Mouse (Mus musculus) CH12.LX (cell line): Measurements from ENCODE around the gene Sclt1. TPM values are rescaled to one million over a fixed set of nuclear protein-coding genes. Genes with fewer than 3 reads are reported as not detected.

ENCODE experiments used
- DNase-seq: peaks from one replicate; pipeline ENCODE4 v3.0.0-alpha.2; 2013; ENCODE audit errors: extremely low read depth
- H3K27ac ChIP-seq: 2 replicates; pipeline ENCODE4 v1.5.1; 2012; ENCODE audit warnings: low read depth, mild to moderate bottlenecking, control low read depth, moderate library complexity; ENCODE audit not compliant: insufficient read depth
- H3K27me3 ChIP-seq: replicated peaks from 2 replicates; pipeline ENCODE3; 2012; ENCODE audit warnings: inconsistent platforms
- H3K36me3 ChIP-seq, 2 experiments: replicated peaks in 1 of 2; 2 replicates each; pipeline versions ENCODE3 to v1.6.1; 2012; ENCODE audit warnings: inconsistent platforms in 1 of 2, low read length in 1 of 2, mild to moderate bottlenecking in 1 of 2, mixed read lengths in 1 of 2, moderate library complexity in 1 of 2; ENCODE audit not compliant: control insufficient read depth in 1 of 2, insufficient read depth in 1 of 2
- H3K4me1 ChIP-seq, 2 experiments: 2 replicates each; pipeline ENCODE4 v1.6.1; 2012; ENCODE audit warnings: inconsistent platforms in 1 of 2, moderate library complexity in 1 of 2; ENCODE audit not compliant: insufficient read depth in 2 of 2, control insufficient read depth in 1 of 2
- H3K4me2 ChIP-seq: 2 replicates; pipeline ENCODE4 v1.6.1; 2012; ENCODE audit warnings: low read depth, mild to moderate bottlenecking, control low read depth; ENCODE audit not compliant: poor library complexity, insufficient read depth, severe bottlenecking
- H3K4me3 ChIP-seq, 3 experiments: fragments of 150-350 bp in 1 of 3; sonication (generic) in 1 of 3; replicated peaks in 1 of 3; 2 replicates each; pipeline versions ENCODE3 to v1.5.1; 2011 to 2012; ENCODE audit warnings: low read depth in 2 of 3, low read length in 2 of 3, mild to moderate bottlenecking in 2 of 3, moderate library complexity in 2 of 3, control low read depth in 1 of 3, improper control_type of control experiment in 1 of 3, inconsistent platforms in 1 of 3, mixed read lengths in 1 of 3; ENCODE audit not compliant: poor library complexity in 1 of 3
- H3K79me2 ChIP-seq: replicated peaks from 2 replicates; pipeline ENCODE4 v1.6.1; 2012; ENCODE audit warnings: mild to moderate bottlenecking, moderate library complexity; ENCODE audit not compliant: control insufficient read depth, poor library complexity, insufficient read depth, severe bottlenecking; ENCODE audit errors: extremely low read depth
- H3K9ac ChIP-seq: 2 replicates; pipeline ENCODE4 v1.6.1; 2012; ENCODE audit warnings: low read depth, mild to moderate bottlenecking, control low read depth, moderate library complexity; ENCODE audit not compliant: insufficient read depth
- H3K9me3 ChIP-seq: replicated peaks from 2 replicates; pipeline ENCODE3; 2012; ENCODE audit warnings: low read length, inconsistent platforms, mixed read lengths
- CHD2 ChIP-seq: IDR thresholded peaks from 2 replicates; pipeline ENCODE4 v1.6.1; 2011; ENCODE audit warnings: low read length, improper control_type of control experiment
- CTCF ChIP-seq, 2 experiments: IDR thresholded peaks in 1 of 2; conservative IDR thresholded peaks in 1 of 2; 2 replicates each; pipeline ENCODE4 v1.5.1; 2011 to 2012; ENCODE audit warnings: low read depth in 2 of 2, low read length in 2 of 2, improper control_type of control experiment in 1 of 2, inconsistent platforms in 1 of 2, mild to moderate bottlenecking in 1 of 2, moderate library complexity in 1 of 2
- EP300 ChIP-seq: IDR thresholded peaks from 2 replicates; pipeline ENCODE4 v1.6.1; 2011; ENCODE audit warnings: low read length, improper control_type of control experiment
- ETS1 ChIP-seq: conservative IDR thresholded peaks from 2 replicates; pipeline ENCODE4 v1.6.1; 2012; ENCODE audit warnings: low read depth, mild to moderate bottlenecking, inconsistent platforms, low read length, improper control_type of control experiment, moderate library complexity
- HCFC1 ChIP-seq: IDR thresholded peaks from 2 replicates; pipeline ENCODE4 v1.6.1; 2012; ENCODE audit warnings: low read depth, mild to moderate bottlenecking, inconsistent platforms, low read length, improper control_type of control experiment
- KAT2A ChIP-seq: IDR thresholded peaks from 2 replicates; pipeline ENCODE4 v1.6.1; 2012; ENCODE audit warnings: low read length, improper control_type of control experiment, inconsistent platforms; ENCODE audit not compliant: insufficient replicate concordance
- MAFK ChIP-seq: IDR thresholded peaks from 2 replicates; pipeline ENCODE4 v1.6.1; 2011; ENCODE audit warnings: low read length, improper control_type of control experiment; ENCODE audit not compliant: insufficient replicate concordance
- MAX ChIP-seq: IDR thresholded peaks from 2 replicates; pipeline ENCODE4 v1.6.1; 2011; ENCODE audit warnings: low read length, improper control_type of control experiment
- MAZ ChIP-seq: IDR thresholded peaks from 2 replicates; pipeline ENCODE4 v1.6.1; 2012; ENCODE audit warnings: low read depth, mild to moderate bottlenecking, inconsistent platforms, low read length, improper control_type of control experiment, moderate library complexity
- MEF2A ChIP-seq: IDR thresholded peaks from 2 replicates; pipeline ENCODE4 v1.6.1; 2014; ENCODE audit warnings: low read depth, mild to moderate bottlenecking, inconsistent platforms, low read length, improper control_type of control experiment, borderline replicate concordance
- MXI1 ChIP-seq: IDR thresholded peaks from 2 replicates; pipeline ENCODE4 v1.6.1; 2011; ENCODE audit warnings: mild to moderate bottlenecking, low read depth, low read length, improper control_type of control experiment
- NRF1 ChIP-seq: IDR thresholded peaks from 2 replicates; pipeline ENCODE4 v1.6.1; 2014; ENCODE audit warnings: low read depth, mild to moderate bottlenecking, inconsistent platforms, low read length, improper control_type of control experiment, moderate library complexity
- PAX5 ChIP-seq: IDR thresholded peaks from 2 replicates; pipeline ENCODE4 v1.6.1; 2012; ENCODE audit warnings: low read length, inconsistent platforms, mixed read lengths
- POLR2A ChIP-seq: IDR thresholded peaks from 2 replicates; pipeline ENCODE4 v1.6.1; 2011; ENCODE audit warnings: low read depth, mild to moderate bottlenecking, improper control_type of control experiment, low read length
- RAD21 ChIP-seq: IDR thresholded peaks from 2 replicates; pipeline ENCODE4 v1.6.1; 2011; ENCODE audit warnings: low read depth, mild to moderate bottlenecking, low read length, improper control_type of control experiment, moderate library complexity
- RCOR1 ChIP-seq: conservative IDR thresholded peaks from 2 replicates; pipeline ENCODE4 v1.6.1; 2012; ENCODE audit warnings: low read depth, mild to moderate bottlenecking, inconsistent platforms, low read length, improper control_type of control experiment
- SMC3 ChIP-seq: IDR thresholded peaks from 2 replicates; pipeline ENCODE4 v1.6.1; 2011; ENCODE audit warnings: low read depth, low read length, improper control_type of control experiment
- TCF12 ChIP-seq: IDR thresholded peaks from 2 replicates; pipeline ENCODE4 v1.6.1; 2014; ENCODE audit warnings: low read depth, mild to moderate bottlenecking, inconsistent platforms, low read length, improper control_type of control experiment
- UBTF ChIP-seq: IDR thresholded peaks from 2 replicates; pipeline ENCODE4 v1.6.1; 2012; ENCODE audit warnings: low read depth, mild to moderate bottlenecking, inconsistent platforms, low read length, improper control_type of control experiment, moderate library complexity
- USF1 ChIP-seq: IDR thresholded peaks from 2 replicates; pipeline ENCODE4 v1.6.1; 2014; ENCODE audit warnings: low read depth, mild to moderate bottlenecking, inconsistent platforms, low read length, improper control_type of control experiment
- USF2 ChIP-seq: conservative IDR thresholded peaks from 2 replicates; pipeline ENCODE4 v1.6.1; 2011; ENCODE audit warnings: low read depth, low read length, improper control_type of control experiment
- dilution Hi-C: fragments of 300-500 bp; cut with MboI; formaldehyde crosslinking; loops from 2 replicates; pipeline ENCODE4 v1.14.3; 2020; ENCODE audit warnings: low sequenced_read_pairs; ENCODE audit not compliant: extremely low pct_unique_long_range_greater_than_20kb, extremely low pct_ligation_motif_present
- in situ Hi-C: fragments of 300-500 bp; cut with MboI; formaldehyde crosslinking; loops from 3 replicates; pipeline ENCODE4 v1.14.3; 2019; ENCODE audit warnings: low sequenced_read_pairs, low pct_ligation_motif_present, low pct_unique_long_range_greater_than_20kb, mixed read lengths
- polyA plus RNA-seq: library from polyadenylated mRNA; unstranded; fragments of >175 nt; gene quantifications from 2 replicates; pipeline ENCODE4 v1.2.1, GENCODE M21; 2012; ENCODE audit warnings: low read depth; ENCODE audit not compliant: insufficient read length
- total RNA-seq, 2 experiments: library from RNA; depleted of rRNA; stranded (reverse); fragments of 300-350 nt in 1 of 2; fragments of >200 nt in 1 of 2; gene quantifications; 2 replicates each; pipeline ENCODE4 v1.2.3; 2012 to 2014

Gene Sclt1
- total and polyA plus RNA-seq, 3 experiments: 5.3 to 7.4 (median 6.5) TPM

- TF ChIP-seq PAX5 (no peak), CTCF (conservative IDR thresholded peaks at IDR 0.05 in 1 of 2, IDR thresholded peaks at IDR 0.05 in 1 of 2; ENCODE audit: low read depth in 2 of 2, low read length in 2 of 2) (peak in 1 of 2 experiments; percentile 32; a peak in 2 of 4 replicates)
- Histone ChIP-seq H3K4me2 (no peak overlapping the region), H3K36me3 (peaks cover 2 to 11% of the 10 kb centered on the region in 2 experiments), H3K4me1 (no peaks in the 10 kb centered on the region), H3K27ac (no peak overlapping the region), H3K9ac (no peak overlapping the region), H3K27me3 (no peaks in the 10 kb centered on the region), H3K9me3 (no peaks in the 10 kb centered on the region), H3K79me2 (no peaks in the 10 kb centered on the region), H3K4me3 (no peak overlapping the region)
- DNase-seq: no peak
- in situ Hi-C loops (no loop called here), dilution Hi-C loops (no loop called here)
Observed at GRCm38 (mm10) chr3:41655642-41656041, 86.7 kb downstream of the Sclt1 start.

- H3K4me2 ChIP-seq: no peak overlapping the region
- no peak for TF ChIP-seq CHD2
- no peak for TF ChIP-seq MAX
- TF ChIP-seq MEF2A: no peak
- no peak for TF ChIP-seq EP300
- TF ChIP-seq KAT2A: no peak
- TF ChIP-seq UBTF: no peak
- no peak for TF ChIP-seq MXI1
- peaks cover 0 to 8% of the 10 kb centered on the region in 2 experiments for H3K36me3 ChIP-seq
- H3K27ac ChIP-seq: no peak overlapping the region
- H3K9ac ChIP-seq: no peak overlapping the region
- dilution Hi-C loops (no loop called here), in situ Hi-C loops (no loop called here)
- H3K27me3 ChIP-seq: no peaks in the 10 kb centered on the region
- H3K4me1 ChIP-seq: no peaks in the 10 kb centered on the region
- H3K9me3 ChIP-seq: no peaks in the 10 kb centered on the region
- H3K4me3 ChIP-seq: no peak overlapping the region
- no peak for DNase-seq
- no peaks in the 10 kb centered on the region for H3K79me2 ChIP-seq
Observed at GRCm38 (mm10) chr3:41620971-41621370, 121.3 kb downstream of the Sclt1 start.

- TF ChIP-seq RCOR1: no peak
- TF ChIP-seq MAFK: no peak
- no peak for TF ChIP-seq ETS1
- TF ChIP-seq TCF12: no peak
- no peak for TF ChIP-seq USF1
- no peak for TF ChIP-seq RAD21
- no peak for TF ChIP-seq SMC3
- TF ChIP-seq USF2: no peak
- TF ChIP-seq POLR2A: no peak
- TF ChIP-seq NRF1: no peak
- TF ChIP-seq MXI1: no peak
- TF ChIP-seq HCFC1: no peak
- TF ChIP-seq MAZ: no peak
- TF ChIP-seq EP300: no peak
- H3K79me2 ChIP-seq: no peaks in the 10 kb centered on the region
- dilution Hi-C loops (no loop called here), in situ Hi-C loops (no loop called here)
- no peak for DNase-seq
- no peaks in the 10 kb centered on the region for H3K4me1 ChIP-seq
- H3K27me3 ChIP-seq: no peaks in the 10 kb centered on the region
- peaks cover 9 to 25% of the 10 kb centered on the region in 2 experiments for H3K36me3 ChIP-seq
- no peak overlapping the region for H3K27ac ChIP-seq
- H3K4me2 ChIP-seq: no peak overlapping the region
- no peaks in the 10 kb centered on the region for H3K9me3 ChIP-seq
- no peak overlapping the region for H3K9ac ChIP-seq
- H3K4me3 ChIP-seq: no peak overlapping the region
Observed at GRCm38 (mm10) chr3:41618488-41618887, 123.8 kb downstream of the Sclt1 start.
